Comparison of ENCODE assay signal across 24 mouse cellular contexts in genomic region chr5:139985073-139985746, GRCm38 (mm10).
DNase-seq lines count a peak whose midpoint lies in the region; ATAC-seq and TF ChIP-seq lines count a peak whose summit lies in the region.
"Had no signal": no experiment of that assay in that cellular context is flagged by ENCODE, and none has a peak within 500 bp of the region (broad histone marks: within the 10 kb centered on the region; RNA-seq: fewer than 3 reads in every experiment).

No protein-coding gene starts in this region.

- H3K4me2 ChIP-seq in kidney, embryonic 15.5 days, result no peak overlapping the region
- H3K4me2 ChIP-seq in liver, postnatal 0 days (ENCODE audit: low read depth, low read length), result no peak overlapping the region
- no peak overlapping the region for H3K4me2 ChIP-seq in liver, embryonic 12.5 days
- H3K4me2 ChIP-seq in intestine, postnatal 0 days (replicated peaks; ENCODE audit: low read depth), result no peak overlapping the region
- H3K4me2 ChIP-seq: embryonic facial prominence, embryonic 13.5 days; forebrain, embryonic 15.5 days; heart, embryonic 13.5 days; hindbrain, embryonic 14.5 days; limb, embryonic 13.5 days had no signal

- no peak overlapping the region for H3K27ac ChIP-seq in kidney, embryonic 15.5 days
- H3K27ac ChIP-seq in liver, postnatal 0 days (ENCODE audit: low read depth), result no peak overlapping the region
- no peak overlapping the region for H3K27ac ChIP-seq in liver, embryonic 12.5 days
- no peak overlapping the region for H3K27ac ChIP-seq in ES-Bruce4 (ENCODE audit: insufficient read depth, low read length)
- H3K27ac ChIP-seq in intestine, postnatal 0 days (ENCODE audit: low read depth, low read length), result no peak overlapping the region
- H3K27ac ChIP-seq: embryonic facial prominence, embryonic 13.5 days; forebrain, embryonic 15.5 days; heart, embryonic 13.5 days; hindbrain, embryonic 14.5 days; limb, embryonic 13.5 days had no signal

- TF ChIP-seq EP300 in liver, postnatal 0 days (IDR thresholded peaks at IDR 0.05; ENCODE audit: low read depth), result no peak
- no peak for TF ChIP-seq EP300 in ES-Bruce4 (IDR thresholded peaks at IDR 0.05; ENCODE audit: insufficient read depth, low read depth, low read length)

- DNase-seq in kidney, adult 18-20 months, result peak; percentile 22
- DNase-seq in liver, postnatal 0 days, result no peak
- DNase-seq in cerebellum, adult 8-10 months, result no peak
- DNase-seq in left cerebral cortex, adult 11 months (ENCODE audit: low spot score), result no peak
- DNase-seq: adrenal gland, postnatal 10 days; cerebellum, adult 9-11 months; gastrocnemius, postnatal 14 days; heart, adult 18-20 months; lung, adult 2 months; lung, postnatal 4 days; right cerebral cortex, postnatal 14 days; spleen, adult 18-20 months; thymus, adult 2 months had no signal

- 0 out of 2 replicates have a peak, but pooled peaks have one; percentile 6 for TF ChIP-seq CTCF in liver, postnatal 0 days (IDR thresholded peaks at IDR 0.05; ENCODE audit: low read depth)
- peak; percentile 46 for TF ChIP-seq CTCF in ES-Bruce4 (IDR thresholded peaks at IDR 0.05; ENCODE audit: low read depth, low read length)
- peak; percentile 21; the same call in 1 of the 2 replicates for TF ChIP-seq CTCF in intestine, postnatal 0 days (IDR thresholded peaks at IDR 0.05; ENCODE audit: low read depth)

- H3K9me3 ChIP-seq in kidney, embryonic 15.5 days (replicated peaks), result 0 out of 2 replicates have a peak, but pooled peaks cover 5% of the 10 kb centered on the region
- H3K9me3 ChIP-seq in liver, postnatal 0 days (ENCODE audit: low read length), result no peaks in the 10 kb centered on the region
- H3K9me3 ChIP-seq in liver, embryonic 12.5 days (replicated peaks), result no peaks in the 10 kb centered on the region; the same call in 1 of the 2 replicates
- H3K9me3 ChIP-seq in ES-Bruce4 (replicated peaks; ENCODE audit: control insufficient read depth, insufficient read depth, low read length, poor library complexity, severe bottlenecking), result no peaks in the 10 kb centered on the region
- H3K9me3 ChIP-seq in intestine, postnatal 0 days (ENCODE audit: control insufficient read depth), result 0 out of 2 replicates have a peak, but pooled peaks cover 4% of the 10 kb centered on the region

- no peaks in the 10 kb centered on the region for H3K27me3 ChIP-seq in kidney, embryonic 15.5 days
- H3K27me3 ChIP-seq in liver, postnatal 0 days (ENCODE audit: insufficient read depth, low read length), result no peaks in the 10 kb centered on the region
- H3K27me3 ChIP-seq in liver, embryonic 12.5 days (replicated peaks), result peaks cover 9% of the 10 kb centered on the region; the same call in 1 of the 2 replicates
- no peaks in the 10 kb centered on the region for H3K27me3 ChIP-seq in ES-Bruce4 (ENCODE audit: control insufficient read depth, insufficient read depth, low read length, poor library complexity, severe bottlenecking)
- peaks cover 11% of the 10 kb centered on the region for H3K27me3 ChIP-seq in intestine, postnatal 0 days (replicated peaks; ENCODE audit: control insufficient read depth, insufficient read depth, low read length)
- H3K27me3 ChIP-seq: embryonic facial prominence, embryonic 13.5 days; forebrain, embryonic 15.5 days had no signal

- ATAC-seq in kidney, embryonic 15.5 days (replicated peaks; ENCODE audit: low FRiP score), result no peak
- ATAC-seq in liver, postnatal 0 days, result no peak
- no peak for ATAC-seq in liver, embryonic 12.5 days
- ATAC-seq in intestine, postnatal 0 days, result no peak
- ATAC-seq: activated CD4-positive, CD25-positive, alpha-beta regulatory T cell, adult 4 months; forebrain, embryonic 15.5 days; midbrain, embryonic 16.5 days had no signal

- no peak overlapping the region for H3K4me3 ChIP-seq in kidney, embryonic 15.5 days (replicated peaks)
- H3K4me3 ChIP-seq in liver, postnatal 0 days (ENCODE audit: low read depth, low read length), result no peak overlapping the region
- H3K4me3 ChIP-seq in liver, embryonic 12.5 days, result no peak overlapping the region
- no peak overlapping the region for H3K4me3 ChIP-seq in ES-Bruce4 (ENCODE audit: low read depth, low read length)
- H3K4me3 ChIP-seq in intestine, postnatal 0 days (ENCODE audit: low read depth, low read length), result no peak overlapping the region
- H3K4me3 ChIP-seq: embryonic facial prominence, embryonic 13.5 days; forebrain, embryonic 15.5 days; heart, embryonic 13.5 days; limb, embryonic 13.5 days had no signal

- no peaks in the 10 kb centered on the region for H3K36me3 ChIP-seq in kidney, embryonic 15.5 days
- H3K36me3 ChIP-seq in liver, postnatal 0 days (replicated peaks; ENCODE audit: insufficient read depth, low read length), result no peaks in the 10 kb centered on the region
- no peaks in the 10 kb centered on the region for H3K36me3 ChIP-seq in liver, embryonic 12.5 days
- no peaks in the 10 kb centered on the region for H3K36me3 ChIP-seq in ES-Bruce4 (ENCODE audit: control insufficient read depth, insufficient read depth, low read length, poor library complexity, severe bottlenecking)
- no peaks in the 10 kb centered on the region for H3K36me3 ChIP-seq in intestine, postnatal 0 days (ENCODE audit: control insufficient read depth, insufficient read depth)
- H3K36me3 ChIP-seq: embryonic facial prominence, embryonic 13.5 days; forebrain, embryonic 15.5 days; heart, embryonic 13.5 days; limb, embryonic 13.5 days had no signal

- no peaks in the 10 kb centered on the region for H3K4me1 ChIP-seq in kidney, embryonic 15.5 days
- H3K4me1 ChIP-seq in liver, postnatal 0 days (ENCODE audit: insufficient read depth), result no peaks in the 10 kb centered on the region
- H3K4me1 ChIP-seq in liver, embryonic 12.5 days, result no peaks in the 10 kb centered on the region
- H3K4me1 ChIP-seq in ES-Bruce4 (ENCODE audit: control insufficient read depth, insufficient read depth, low read length), result peaks cover 2% of the 10 kb centered on the region
- H3K4me1 ChIP-seq in intestine, postnatal 0 days (replicated peaks; ENCODE audit: control insufficient read depth, insufficient read depth, low read length), result no peaks in the 10 kb centered on the region
- H3K4me1 ChIP-seq: embryonic facial prominence, embryonic 13.5 days; forebrain, embryonic 15.5 days; heart, embryonic 13.5 days; limb, embryonic 13.5 days had no signal

- no peak overlapping the region for H3K9ac ChIP-seq in kidney, embryonic 15.5 days
- no peak overlapping the region for H3K9ac ChIP-seq in liver, postnatal 0 days (replicated peaks)
- no peak overlapping the region for H3K9ac ChIP-seq in liver, embryonic 12.5 days
- H3K9ac ChIP-seq in ES-Bruce4 (ENCODE audit: low read depth, poor library complexity, severe bottlenecking), result no peak overlapping the region
- H3K9ac ChIP-seq in intestine, postnatal 0 days (ENCODE audit: low read depth, low read length), result no peak overlapping the region
- H3K9ac ChIP-seq: embryonic facial prominence, embryonic 13.5 days; forebrain, embryonic 15.5 days; heart, embryonic 13.5 days; hindbrain, embryonic 14.5 days; limb, embryonic 13.5 days had no signal

- no peak for TF ChIP-seq POLR2A in ES-Bruce4 (IDR thresholded peaks at IDR 0.05; ENCODE audit: insufficient read depth, low read length)

- 38% methylated on average over 18 of the region's 18 CpGs for WGBS in kidney, embryonic 15.5 days
- WGBS in liver, postnatal 0 days (ENCODE audit: insufficient replicate concordance), result 32% methylated on average over 18 of the region's 18 CpGs
- 23% methylated on average over 18 of the region's 18 CpGs for WGBS in liver, embryonic 12.5 days (ENCODE audit: insufficient replicate concordance)
- 28% methylated on average over 18 of the region's 18 CpGs for WGBS in intestine, postnatal 0 days
